Mouse (Mus musculus) lung, postnatal 0 days (tissue): ENCODE results near the gene Wscd2.

Experiments
- CTCF ChIP-seq: IDR thresholded peaks from 2 replicates; pipeline ENCODE4 v1.5.1; 2016; ENCODE audit warnings: antibody characterized with exemption, mild to moderate bottlenecking
- EP300 ChIP-seq: IDR thresholded peaks from 2 replicates; pipeline ENCODE4 v1.6.1; 2016; ENCODE audit warnings: antibody characterized with exemption, mild to moderate bottlenecking, control low read depth

DNA sequence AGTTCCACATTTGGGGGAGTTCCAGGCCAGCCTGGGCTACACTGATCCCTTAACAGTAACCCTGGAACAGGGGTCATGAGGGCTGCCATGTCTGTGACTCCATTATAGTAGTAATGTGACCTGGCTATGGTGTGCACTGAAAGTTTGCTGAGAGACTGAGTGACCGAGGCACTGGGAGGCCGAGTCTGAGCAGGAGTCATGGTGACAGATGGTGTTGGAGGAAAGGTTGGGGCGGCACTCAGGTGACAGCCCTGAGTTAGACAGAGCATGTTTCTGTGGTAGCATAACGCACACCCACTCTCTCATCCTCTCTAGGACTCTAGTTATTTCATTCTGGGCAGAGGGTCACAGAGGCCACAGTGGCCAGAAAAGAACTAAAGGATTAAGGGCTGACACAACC, 19.0 kb downstream of the Wscd2 start:
- no peak for TF ChIP-seq CTCF
- TF ChIP-seq EP300 = no peak
